Mouse (Mus musculus): ENCODE measurements at regions not wholly inside any gene's neighbourhood (a gene's known extent, or its start where the extent isn't known, plus 50 kb on each side); places are given as distances from the start of the nearest gene placed in this dataset.

GRCm38 (mm10) chr13:107880551-107880950 is 163.7 kb upstream of the Smim15 start:
- no peak for TF ChIP-seq CTCF (IDR thresholded peaks at IDR 0.05; ENCODE audit: extremely low read depth, insufficient read depth, low read length)
- TF ChIP-seq POLR2A (IDR thresholded peaks at IDR 0.05; ENCODE audit: extremely low read depth, insufficient read depth, low read length) = no peak

Data from cortical plate, adult 2 months (tissue).